Mouse (Mus musculus) bone marrow macrophage, adult 2 months (primary cell): ENCODE measurements at regions not wholly inside any gene's neighbourhood (a gene's known extent, or its start where the extent isn't known, plus 50 kb on each side); places are given as distances from the start of the nearest gene placed in this dataset.

Experiments used
- CTCF ChIP-seq: IDR thresholded peaks from 2 replicates; pipeline ENCODE4 v1.5.1; 2012; ENCODE audit warnings: low read depth, mild to moderate bottlenecking, low read length, moderate library complexity
- POLR2A ChIP-seq: IDR thresholded peaks from 2 replicates; pipeline ENCODE4 v1.6.1; 2012; ENCODE audit warnings: mild to moderate bottlenecking, low read depth, low read length, borderline replicate concordance

DNA sequence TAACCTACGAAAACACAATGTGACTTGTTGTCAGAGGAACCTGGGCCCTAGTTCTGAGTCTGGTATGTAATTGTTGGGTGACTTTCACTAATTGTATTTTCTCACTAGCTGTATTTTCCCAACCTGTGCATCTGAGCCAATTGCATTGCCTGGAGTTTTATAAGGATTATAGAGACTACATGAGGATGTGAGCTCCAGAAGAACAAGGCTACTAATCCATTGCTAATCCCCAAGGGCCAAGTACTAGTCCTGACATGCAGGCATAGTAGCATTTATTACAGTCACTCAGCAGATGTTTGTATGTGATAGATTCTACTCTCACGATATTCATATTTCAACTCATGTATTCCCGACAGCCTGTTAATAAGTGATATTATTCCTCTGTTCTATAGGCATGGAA, 2481.1 kb upstream of the Gm7489 start:
- TF ChIP-seq POLR2A (no peak), CTCF (no peak)
